Mouse (Mus musculus) forebrain, postnatal 0 days (tissue): ENCODE measurements at regions not wholly inside any gene's neighbourhood (a gene's known extent, or its start where the extent isn't known, plus 50 kb on each side); places are given as distances from the start of the nearest gene placed in this dataset.
A peak's percentile ranks its signal among the peaks of the same experiment; 100 is the strongest.

Experiments
- ATAC-seq: fragments of 200-750 bp; cut with Nextera tagmentation; 2 replicates; pipeline ENCODE4 v1.8.0; 2017; ENCODE audit warnings: mild to moderate bottlenecking, moderate library complexity
- DNase-seq: peaks from one replicate; pipeline ENCODE4 v3.0.0-alpha.2; 2015
- H3K27ac ChIP-seq: fragments of 300-500 bp; sonication (generic); 2 replicates; pipeline ENCODE4 v1.5.1; 2014; ENCODE audit warnings: low read depth, mild to moderate bottlenecking, antibody characterized with exemption, low read length, moderate library complexity, mixed read lengths
- H3K27me3 ChIP-seq: fragments of 300-500 bp; sonication (generic); 2 replicates; pipeline ENCODE4 v1.6.1; 2014; ENCODE audit warnings: mild to moderate bottlenecking, low read length, mixed read lengths; ENCODE audit not compliant: insufficient read depth
- H3K36me3 ChIP-seq: fragments of 300-500 bp; sonication (generic); 2 replicates; pipeline ENCODE4 v1.6.1; 2014; ENCODE audit warnings: mild to moderate bottlenecking, moderate library complexity; ENCODE audit not compliant: insufficient read depth
- H3K4me1 ChIP-seq: fragments of 300-500 bp; sonication (generic); 2 replicates; pipeline ENCODE4 v1.6.1; 2014; ENCODE audit warnings: antibody characterized with exemption; ENCODE audit not compliant: insufficient read depth
- H3K4me2 ChIP-seq: fragments of 300-500 bp; sonication (generic); 2 replicates; pipeline ENCODE4 v1.6.1; 2014; ENCODE audit warnings: low read depth, mild to moderate bottlenecking, moderate library complexity
- H3K4me3 ChIP-seq: fragments of 300-500 bp; sonication (generic); 2 replicates; pipeline ENCODE4 v1.5.1; 2014; ENCODE audit warnings: low read depth, low read length, mixed read lengths
- H3K9ac ChIP-seq: fragments of 300-500 bp; sonication (generic); 2 replicates; pipeline ENCODE4 v1.6.1; 2014; ENCODE audit warnings: mild to moderate bottlenecking
- H3K9me3 ChIP-seq: fragments of 300-500 bp; sonication (generic); 2 replicates; pipeline ENCODE4 v1.6.1; 2016; ENCODE audit warnings: low read length
- CTCF ChIP-seq: sonication (generic); IDR thresholded peaks from 2 replicates; pipeline ENCODE4 v1.5.1; 2016; ENCODE audit warnings: antibody characterized with exemption, control low read depth, low read depth
- WGBS: fragments of 180-500 bp; shearing (Covaris S2); extraction: QIAGEN DNeasy Blood & Tissue Kit; methylation state at CpG from one replicate; pipeline ENCODE4 v1.1.7; 2014; 5-methylcytosine and 5-hydroxymethylcytosine counted together

DNA sequence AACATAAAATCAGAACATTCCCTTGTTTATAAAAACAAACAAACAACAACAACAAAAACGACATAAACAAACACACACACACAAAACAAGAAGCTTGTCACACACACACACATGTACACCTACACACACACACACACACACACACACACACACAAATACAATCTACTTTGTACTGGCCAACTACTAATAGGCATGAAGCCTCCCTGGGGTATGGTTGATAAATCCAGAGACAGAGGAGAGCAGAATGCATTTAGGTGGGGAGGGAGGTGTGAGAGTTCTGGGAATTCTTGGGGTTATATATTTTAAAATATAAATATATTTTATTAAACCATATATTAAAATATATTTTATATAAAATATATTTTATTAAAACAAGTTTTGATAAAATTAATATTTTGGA lies 371.6 kb upstream of the Pcdh20 start:
- Histone ChIP-seq H3K4me2 (no peak overlapping the region), H3K9ac (no peak overlapping the region), H3K4me1 (no peaks in the 10 kb centered on the region), H3K27ac (no peak overlapping the region), H3K4me3 (no peak overlapping the region), H3K27me3 (no peaks in the 10 kb centered on the region), H3K36me3 (no peaks in the 10 kb centered on the region), H3K9me3 (no peaks in the 10 kb centered on the region)
- WGBS, result 46% methylated on average over 1 of the region's 1 CpGs
- no peak for TF ChIP-seq CTCF
- ATAC-seq (no peak), DNase-seq (no peak)

DNA sequence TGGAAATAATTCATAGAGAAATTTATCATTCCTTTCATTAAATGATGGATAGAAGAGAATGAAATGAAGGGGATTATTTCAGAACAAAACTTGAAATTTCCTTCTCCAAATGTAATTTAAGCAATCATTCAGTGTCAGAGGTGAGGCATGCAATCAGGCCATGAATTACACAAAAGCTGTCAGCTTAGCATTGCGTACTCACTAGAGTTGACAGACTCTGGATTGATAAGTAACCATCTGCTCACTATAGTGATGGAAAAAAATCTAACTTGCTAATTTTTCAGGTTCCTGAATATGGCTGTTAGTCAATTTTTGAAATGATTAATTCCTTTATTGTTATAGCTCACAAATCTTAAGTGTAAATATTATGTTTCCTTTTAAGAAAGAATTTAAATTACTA lies 334.5 kb upstream of the Pcdh20 start:
- H3K27me3 ChIP-seq, result no peaks in the 10 kb centered on the region
- TF ChIP-seq CTCF, result no peak
- no peaks in the 10 kb centered on the region for H3K36me3 ChIP-seq
- DNase-seq, result no peak
- no peaks in the 10 kb centered on the region for H3K9me3 ChIP-seq
- 41% methylated on average over 1 of the region's 1 CpGs for WGBS
- peak; percentile 53 for ATAC-seq
- H3K4me2 ChIP-seq, result no peak overlapping the region
- no peak overlapping the region for H3K9ac ChIP-seq
- no peak overlapping the region for H3K4me3 ChIP-seq
- H3K27ac ChIP-seq, result no peak overlapping the region
- H3K4me1 ChIP-seq, result no peaks in the 10 kb centered on the region

DNA sequence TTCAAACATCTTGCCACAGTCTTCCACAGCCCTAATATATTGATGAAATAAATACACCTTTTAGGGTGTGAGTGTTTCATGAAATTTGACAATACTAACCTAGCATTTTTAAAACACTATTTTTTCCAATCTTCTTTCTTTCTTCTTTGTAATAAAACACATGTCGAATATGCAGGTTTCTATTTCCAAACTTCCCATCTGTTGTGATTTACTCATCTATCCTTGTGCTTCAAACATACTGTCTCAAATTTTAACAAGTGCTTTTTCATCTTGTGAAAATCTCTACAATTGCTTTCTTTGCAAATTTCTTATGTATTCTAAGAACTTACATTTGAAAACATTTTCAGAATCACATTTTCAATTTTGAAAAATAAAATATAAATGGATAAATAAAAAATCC lies 330.1 kb upstream of the Pcdh20 start:
- 0 out of 2 replicates have a peak overlapping the region, but pooled peaks have one; percentile 31 for H3K27ac ChIP-seq
- no peak for DNase-seq
- 63% methylated on average over 1 of the region's 1 CpGs for WGBS
- no peaks in the 10 kb centered on the region for H3K4me1 ChIP-seq
- H3K36me3 ChIP-seq, result no peaks in the 10 kb centered on the region
- ATAC-seq, result no peak; the same call in 1 of the 2 replicates
- no peak for TF ChIP-seq CTCF
- H3K4me3 ChIP-seq, result no peak overlapping the region
- H3K9ac ChIP-seq, result no peak overlapping the region
- no peak overlapping the region for H3K4me2 ChIP-seq
- no peaks in the 10 kb centered on the region for H3K27me3 ChIP-seq
- no peaks in the 10 kb centered on the region for H3K9me3 ChIP-seq

DNA sequence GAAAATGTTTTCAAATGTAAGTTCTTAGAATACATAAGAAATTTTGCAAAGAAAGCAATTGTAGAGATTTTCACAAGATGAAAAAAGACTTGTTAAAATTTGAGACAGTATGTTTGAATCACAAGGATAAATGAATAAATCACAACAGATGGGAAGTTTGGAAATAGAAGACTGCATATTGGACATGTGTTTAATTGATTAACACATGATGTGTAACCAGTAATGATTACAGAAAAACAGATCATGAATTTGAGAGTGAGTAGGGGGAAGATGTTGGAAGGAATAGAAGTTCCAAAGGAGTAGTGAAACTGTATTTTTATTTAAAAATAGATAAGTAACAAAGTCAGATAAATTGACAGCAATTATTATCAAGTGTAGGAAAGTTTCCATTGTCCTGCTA lies 329.3 kb upstream of the Pcdh20 start:
- no peak for ATAC-seq
- Histone ChIP-seq H3K27me3 (no peaks in the 10 kb centered on the region), H3K9ac (no peak overlapping the region), H3K27ac (no peak overlapping the region), H3K36me3 (no peaks in the 10 kb centered on the region), H3K4me1 (no peaks in the 10 kb centered on the region), H3K9me3 (no peaks in the 10 kb centered on the region), H3K4me3 (no peak overlapping the region), H3K4me2 (no peak overlapping the region)
- DNase-seq, result no peak
- TF ChIP-seq CTCF, result no peak
